Mouse (Mus musculus) forebrain, embryonic 11.5 days (tissue): ENCODE results near the gene Bmper. TPM values are rescaled to one million over a fixed set of nuclear protein-coding genes. Genes with fewer than 3 reads are reported as not detected.

ENCODE experiments used
- ATAC-seq: fragments of 200-750 bp; cut with Nextera tagmentation; replicated peaks from 2 replicates; pipeline ENCODE4 v1.8.0; 2017; ENCODE audit warnings: moderate TSS enrichment; ENCODE audit not compliant: low FRiP score
- DNase-seq: peaks from one replicate; pipeline ENCODE4 v3.0.0-alpha.2; 2017; ENCODE audit warnings: low spot score
- H3K27ac ChIP-seq: fragments of 300-500 bp; sonication (generic); 2 replicates; pipeline ENCODE4 v1.5.1; 2014; ENCODE audit warnings: low read depth, low read length
- H3K27me3 ChIP-seq: fragments of 300-500 bp; sonication (generic); 2 replicates; pipeline ENCODE4 v1.6.1; 2014; ENCODE audit warnings: mild to moderate bottlenecking, low read length, mixed read lengths; ENCODE audit not compliant: control insufficient read depth, insufficient read depth
- H3K36me3 ChIP-seq: fragments of 300-500 bp; sonication (generic); 2 replicates; pipeline ENCODE4 v1.6.1; 2014; ENCODE audit warnings: mild to moderate bottlenecking, low read length, moderate library complexity, mixed read lengths; ENCODE audit not compliant: control insufficient read depth, insufficient read depth
- H3K4me1 ChIP-seq: fragments of 300-500 bp; sonication (generic); replicated peaks from 2 replicates; pipeline ENCODE4 v1.6.1; 2014; ENCODE audit warnings: low read length, mixed read lengths; ENCODE audit not compliant: control insufficient read depth, insufficient read depth
- H3K4me2 ChIP-seq: fragments of 300-500 bp; sonication (generic); 2 replicates; pipeline ENCODE4 v1.6.1; 2014; ENCODE audit warnings: low read depth, mild to moderate bottlenecking, low read length, moderate library complexity, mixed read lengths; ENCODE audit not compliant: severe bottlenecking
- H3K4me3 ChIP-seq: fragments of 300-500 bp; sonication (generic); 2 replicates; pipeline ENCODE4 v1.5.1; 2014; ENCODE audit warnings: low read depth, low read length
- H3K9ac ChIP-seq: fragments of 300-500 bp; sonication (generic); 2 replicates; pipeline ENCODE4 v1.6.1; 2014; ENCODE audit warnings: low read length
- H3K9me3 ChIP-seq: fragments of 300-500 bp; sonication (generic); 2 replicates; pipeline ENCODE4 v1.6.1; 2016; ENCODE audit warnings: low read length, mixed read lengths; ENCODE audit not compliant: control insufficient read depth
- WGBS: fragments of 180-500 bp; shearing (Covaris S2); extraction: QIAGEN DNeasy Blood & Tissue Kit; methylation state at CpG from one replicate; pipeline ENCODE4 v1.1.7; 2014; 5-methylcytosine and 5-hydroxymethylcytosine counted together
- polyA plus RNA-seq: library from polyadenylated mRNA; unstranded; fragments of >200 nt; fragmentation: Nextera tagmentation; extraction: Ambion mirVana; gene quantifications from 2 replicates; pipeline ENCODE4 v1.2.1, GENCODE M21; 2014

The Bmper gene
- polyA plus RNA-seq, 1 experiment from 2014 or later: 8.5 TPM

- no peak overlapping the region for H3K4me3 ChIP-seq
- WGBS: 96% methylated on average over 2 of the region's 2 CpGs
- no peaks in the 10 kb centered on the region for H3K36me3 ChIP-seq
- DNase-seq (no peak), ATAC-seq (no peak)
- no peaks in the 10 kb centered on the region; the same call in 1 of the 2 replicates for H3K9me3 ChIP-seq
- no peak overlapping the region for H3K27ac ChIP-seq
- H3K27me3 ChIP-seq: no peaks in the 10 kb centered on the region
- H3K4me1 ChIP-seq: no peaks in the 10 kb centered on the region
- no peak overlapping the region for H3K9ac ChIP-seq
- H3K4me2 ChIP-seq: no peak overlapping the region
These were observed 196.2 kb downstream of the Bmper start for GRCm38 (mm10) chr9:23419107-23419506.

- 84% methylated on average over 1 of the region's 1 CpGs for WGBS
- no peak for DNase-seq
- H3K4me2 ChIP-seq: no peak overlapping the region
- H3K9me3 ChIP-seq: no peaks in the 10 kb centered on the region
- no peaks in the 10 kb centered on the region for H3K4me1 ChIP-seq
- no peaks in the 10 kb centered on the region for H3K36me3 ChIP-seq
- H3K27me3 ChIP-seq: no peaks in the 10 kb centered on the region
- no peak overlapping the region for H3K27ac ChIP-seq
- ATAC-seq: no peak
- no peak overlapping the region for H3K4me3 ChIP-seq
- H3K9ac ChIP-seq: no peak overlapping the region
These were observed 200.9 kb downstream of the Bmper start for GRCm38 (mm10) chr9:23423748-23424147.

- Histone ChIP-seq H3K9ac (no peak overlapping the region), H3K4me2 (no peak overlapping the region), H3K4me3 (no peak overlapping the region), H3K27me3 (no peaks in the 10 kb centered on the region), H3K9me3 (no peaks in the 10 kb centered on the region), H3K36me3 (no peaks in the 10 kb centered on the region), H3K27ac (no peak overlapping the region), H3K4me1 (no peaks in the 10 kb centered on the region)
- ATAC-seq (no peak), DNase-seq (no peak)
- WGBS: 87% methylated on average over 2 of the region's 2 CpGs
These were observed 209.8 kb downstream of the Bmper start for GRCm38 (mm10) chr9:23432631-23433030.

GRCm38 (mm10) chr9:23433238-23433637, 210.4 kb downstream of the Bmper start:
- H3K9ac ChIP-seq: no peak overlapping the region
- no peaks in the 10 kb centered on the region for H3K9me3 ChIP-seq
- no peak overlapping the region for H3K4me2 ChIP-seq
- no peak overlapping the region for H3K4me3 ChIP-seq
- no peaks in the 10 kb centered on the region for H3K27me3 ChIP-seq
- no peak for DNase-seq
- H3K27ac ChIP-seq: no peak overlapping the region
- ATAC-seq: no peak
- H3K36me3 ChIP-seq: no peaks in the 10 kb centered on the region
- 93% methylated on average over 3 of the region's 3 CpGs for WGBS
- no peaks in the 10 kb centered on the region for H3K4me1 ChIP-seq

GRCm38 (mm10) chr9:23436751-23437150, 213.9 kb downstream of the Bmper start:
- DNase-seq: no peak
- H3K4me3 ChIP-seq: no peak overlapping the region

GRCm38 (mm10) chr9:23438662-23439061, 215.8 kb downstream of the Bmper start:
- H3K36me3 ChIP-seq: no peaks in the 10 kb centered on the region
- no peak for ATAC-seq
- no peak overlapping the region for H3K4me3 ChIP-seq

More at GRCm38 (mm10) chr9:23436751-23437150, 213.9 kb downstream of the Bmper start:
- H3K27ac ChIP-seq: no peak overlapping the region
- no peak for ATAC-seq
- no peaks in the 10 kb centered on the region for H3K36me3 ChIP-seq
- no peak overlapping the region for H3K9ac ChIP-seq
- H3K9me3 ChIP-seq: no peaks in the 10 kb centered on the region
- no peaks in the 10 kb centered on the region for H3K27me3 ChIP-seq
- H3K4me2 ChIP-seq: no peak overlapping the region
- H3K4me1 ChIP-seq: no peaks in the 10 kb centered on the region
- WGBS: 86% methylated on average over 6 of the region's 6 CpGs

GRCm38 (mm10) chr9:23442168-23442567, 219.3 kb downstream of the Bmper start:
- no peak overlapping the region for H3K9ac ChIP-seq
- H3K4me1 ChIP-seq: no peaks in the 10 kb centered on the region
- H3K4me3 ChIP-seq: no peak overlapping the region
- WGBS: 71% methylated on average over 5 of the region's 5 CpGs
- H3K36me3 ChIP-seq: no peaks in the 10 kb centered on the region
- no peak overlapping the region for H3K27ac ChIP-seq
- H3K27me3 ChIP-seq: no peaks in the 10 kb centered on the region
- H3K9me3 ChIP-seq: no peaks in the 10 kb centered on the region
- DNase-seq (no peak), ATAC-seq (no peak)
- H3K4me2 ChIP-seq: no peak overlapping the region

More at GRCm38 (mm10) chr9:23438662-23439061, 215.8 kb downstream of the Bmper start:
- Histone ChIP-seq H3K9me3 (no peaks in the 10 kb centered on the region), H3K4me2 (no peak overlapping the region), H3K9ac (no peak overlapping the region), H3K27ac (no peak overlapping the region), H3K4me1 (no peaks in the 10 kb centered on the region), H3K27me3 (no peaks in the 10 kb centered on the region)
- no peak for DNase-seq
- WGBS: 92% methylated on average over 9 of the region's 9 CpGs

GRCm38 (mm10) chr9:23444975-23445374, 222.1 kb downstream of the Bmper start:
- Histone ChIP-seq H3K4me1 (no peaks in the 10 kb centered on the region), H3K9me3 (no peaks in the 10 kb centered on the region), H3K9ac (no peak overlapping the region), H3K27me3 (no peaks in the 10 kb centered on the region), H3K27ac (no peak overlapping the region), H3K4me2 (no peak overlapping the region), H3K36me3 (no peaks in the 10 kb centered on the region), H3K4me3 (no peak overlapping the region)
- ATAC-seq: no peak
- 88% methylated on average over 4 of the region's 4 CpGs for WGBS
- no peak for DNase-seq

GRCm38 (mm10) chr9:23447271-23447961, 224.5 kb downstream of the Bmper start:
- Histone ChIP-seq H3K4me3 (no peak overlapping the region), H3K36me3 (no peaks in the 10 kb centered on the region), H3K27me3 (no peaks in the 10 kb centered on the region), H3K4me2 (no peak overlapping the region), H3K4me1 (no peaks in the 10 kb centered on the region), H3K9ac (no peak overlapping the region), H3K9me3 (no peaks in the 10 kb centered on the region), H3K27ac (no peak overlapping the region)
- DNase-seq (no peak), ATAC-seq (no peak)
- WGBS: 72% methylated on average over 7 of the region's 7 CpGs
